Mouse (Mus musculus): Measurements from ENCODE around the gene Slc25a17. TPM values are rescaled to one million over a fixed set of nuclear protein-coding genes. Genes with fewer than 3 reads are reported as not detected.

Gene Slc25a17
- polyA plus RNA-seq, 1 experiment, result 47.5 TPM

DNA sequence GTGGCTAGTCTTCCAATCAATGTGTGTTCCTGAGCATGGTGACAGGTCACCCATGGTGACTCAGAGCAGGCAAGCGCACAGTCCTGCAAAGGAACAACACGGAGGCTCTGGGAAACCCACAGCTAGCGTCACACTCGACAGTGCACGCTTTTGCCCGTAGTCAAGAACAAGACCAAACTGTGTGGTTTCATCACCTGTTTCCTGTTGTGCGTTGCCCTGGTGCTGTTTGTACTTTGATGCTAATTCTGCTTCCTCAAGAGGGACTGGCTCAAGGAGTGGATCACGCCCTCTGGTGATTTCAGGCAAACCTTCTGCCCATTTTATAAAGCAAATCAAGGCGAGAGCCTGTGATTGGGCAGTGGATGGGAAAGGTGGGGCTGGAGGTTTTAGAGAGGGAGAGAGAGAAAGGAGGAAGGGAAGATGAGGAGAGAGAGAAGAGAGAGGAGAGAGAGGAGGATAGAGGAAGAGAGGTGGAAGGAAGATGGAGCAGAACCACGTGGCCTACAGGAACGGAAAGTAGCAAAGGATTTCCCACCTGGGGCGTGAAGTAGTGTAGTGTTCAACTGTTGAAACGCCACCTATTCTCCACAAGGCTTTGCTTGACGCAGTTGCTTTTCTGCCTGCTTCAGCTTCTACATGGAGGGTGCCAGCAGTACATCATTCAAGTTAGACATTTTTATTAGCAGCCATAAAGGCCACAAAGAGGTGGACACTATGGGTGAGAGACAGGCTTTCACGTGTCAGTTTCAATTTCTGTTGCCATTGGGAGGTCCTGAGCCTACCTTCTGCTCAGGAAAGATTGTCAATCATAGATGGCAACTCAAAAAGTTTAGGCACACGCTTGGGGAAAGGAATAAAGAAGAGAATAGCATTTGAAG is 59.2 kb downstream of the Slc25a17 start:
- DNase-seq (ENCODE audit: low read depth), result no peak

DNA sequence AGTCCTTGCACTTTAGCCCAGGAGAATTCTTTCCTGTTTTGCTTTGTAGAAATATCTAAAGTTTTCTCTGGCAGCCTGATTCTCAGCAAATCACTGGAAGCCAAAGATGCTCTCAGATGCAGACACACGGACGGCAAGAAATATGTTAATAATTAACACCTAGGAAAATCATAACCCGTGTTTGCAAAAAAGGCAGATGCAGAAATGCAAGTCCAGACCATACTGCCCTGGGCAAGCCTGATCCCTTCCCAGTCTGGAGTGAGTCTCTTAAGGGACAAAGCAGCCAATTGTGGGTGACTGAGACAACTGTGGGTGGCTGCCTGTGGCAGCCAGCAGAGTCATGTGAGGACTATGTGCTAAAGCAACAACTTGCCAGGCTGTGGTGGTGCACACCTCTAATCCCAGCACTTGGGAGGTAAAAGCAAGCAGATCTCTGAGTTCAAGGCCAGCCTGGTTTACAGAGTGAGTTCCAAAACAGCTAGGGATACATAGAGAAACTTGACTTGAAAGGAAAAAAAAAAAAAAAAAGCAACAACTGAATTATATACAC is 60.0 kb downstream of the Slc25a17 start:
- no peak for DNase-seq (ENCODE audit: low read depth)

DNA sequence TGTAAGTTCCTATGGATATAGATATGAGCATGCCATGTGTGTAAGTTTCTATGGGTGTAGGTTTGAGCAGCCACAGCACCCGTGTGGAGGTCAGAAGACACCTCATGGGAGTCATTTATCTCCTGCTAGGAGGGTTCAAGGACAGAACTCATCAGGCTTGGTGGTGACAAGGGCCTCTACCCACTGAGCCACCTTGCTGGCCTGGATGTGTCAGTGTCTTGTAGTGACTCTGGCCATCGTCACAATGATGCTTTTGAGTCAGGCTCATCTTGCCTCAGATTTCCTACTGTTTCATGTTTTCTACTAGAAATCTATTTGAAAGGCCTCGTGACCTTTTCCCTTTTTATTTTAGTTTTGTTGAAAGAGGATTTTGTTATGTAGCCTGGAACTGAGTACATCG is 61.1 kb downstream of the Slc25a17 start:
- no peak for DNase-seq (ENCODE audit: low read depth)

DNA sequence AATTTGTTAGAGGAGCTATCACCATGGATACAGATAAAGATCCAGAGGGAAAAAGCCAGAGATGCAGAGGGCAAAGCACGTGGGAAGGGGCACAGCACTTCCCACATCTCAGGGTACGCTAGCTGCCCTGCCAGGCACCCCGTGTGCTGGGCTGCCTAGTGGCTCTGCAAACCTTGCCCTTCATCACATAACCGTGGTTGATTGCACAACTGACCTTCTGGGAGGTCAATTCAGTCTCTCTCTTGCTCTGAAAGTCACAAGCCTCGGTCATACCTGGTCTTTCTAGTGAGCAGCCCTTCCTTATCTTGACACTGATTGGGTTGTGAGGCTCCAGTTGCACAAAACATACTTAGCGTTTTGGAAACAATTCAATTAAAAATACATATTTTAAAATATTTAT is 62.4 kb downstream of the Slc25a17 start:
- DNase-seq (ENCODE audit: low read depth), result no peak

DNA sequence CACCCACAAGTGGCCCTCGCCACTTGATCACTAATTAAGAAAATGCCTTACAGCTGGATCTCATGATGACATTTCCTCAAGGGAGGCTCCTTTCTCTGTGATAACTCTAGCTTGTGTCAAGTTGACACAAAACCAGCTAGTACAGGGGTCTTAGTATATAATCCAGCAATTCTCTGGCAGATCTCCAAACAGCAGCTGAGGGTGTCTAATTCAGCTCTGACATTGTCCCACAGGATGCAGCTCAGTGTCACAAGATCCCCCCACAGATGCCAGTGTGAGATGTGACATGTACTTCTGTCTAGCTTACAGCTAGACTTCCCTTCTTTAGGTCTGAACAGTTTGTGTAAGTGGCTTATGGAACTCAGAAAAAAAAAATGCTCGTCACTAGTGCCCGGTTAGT is 63.1 kb downstream of the Slc25a17 start:
- no peak for DNase-seq (ENCODE audit: low read depth)

DNA sequence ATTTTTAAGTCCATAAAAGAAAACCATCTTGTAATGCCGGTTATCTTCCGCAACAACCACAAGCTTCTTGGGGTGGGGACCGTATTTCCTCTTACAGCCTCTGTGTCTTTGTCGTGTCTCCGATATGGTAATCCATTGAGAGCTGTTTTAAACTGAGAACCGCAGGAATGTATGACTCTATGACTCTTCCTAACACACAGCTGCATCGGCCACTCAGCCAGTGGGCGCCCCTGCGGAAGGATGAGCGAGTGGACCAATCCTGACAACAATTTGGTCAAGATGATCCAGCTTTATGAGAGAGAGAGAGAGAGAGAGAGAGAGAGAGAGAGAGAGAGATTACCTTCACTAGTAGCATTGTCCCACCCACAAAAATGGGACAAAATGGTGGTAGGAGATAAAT is 65.7 kb downstream of the Slc25a17 start:
- DNase-seq (ENCODE audit: low read depth), result no peak

DNA sequence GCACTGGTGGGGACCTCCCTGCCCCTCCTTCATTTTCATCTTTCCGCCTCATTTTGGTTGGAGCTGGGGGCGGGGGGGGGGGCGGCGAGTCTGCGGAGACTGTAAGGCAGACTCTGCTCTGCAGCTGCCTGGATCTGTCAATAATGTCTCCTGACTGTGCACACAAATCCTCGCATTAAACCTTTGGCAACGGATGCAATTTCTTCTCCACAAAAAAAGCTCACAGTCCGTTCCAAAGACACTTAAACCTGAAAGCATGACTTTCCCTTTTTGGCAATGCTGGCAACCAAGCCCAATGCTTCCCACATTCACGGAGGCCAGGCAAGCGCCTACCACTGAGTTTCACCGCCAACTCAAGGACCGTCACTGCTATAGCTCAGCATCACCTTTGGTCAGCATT is 66.2 kb downstream of the Slc25a17 start:
- DNase-seq (ENCODE audit: low read depth), result no peak

DNA sequence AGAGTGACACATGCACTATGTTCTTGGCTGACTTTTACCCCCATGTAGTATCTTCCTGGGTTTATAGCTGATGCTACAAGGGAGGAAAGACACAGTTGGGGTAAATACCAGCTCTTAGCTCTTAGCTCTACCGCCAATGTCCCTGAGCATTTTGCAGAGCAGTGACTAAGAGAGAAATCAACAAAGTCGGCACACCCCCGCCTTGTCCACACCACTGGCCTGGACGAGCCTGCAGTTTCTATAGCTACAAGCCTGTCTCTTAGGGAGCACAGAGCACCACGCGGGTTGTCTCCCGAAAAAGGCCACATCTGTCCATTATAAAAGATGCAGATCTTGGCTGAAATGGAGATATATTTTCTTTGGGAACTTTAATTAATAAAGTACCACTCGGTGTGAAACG is 69.9 kb downstream of the Slc25a17 start:
- DNase-seq (ENCODE audit: low read depth), result no peak

DNA sequence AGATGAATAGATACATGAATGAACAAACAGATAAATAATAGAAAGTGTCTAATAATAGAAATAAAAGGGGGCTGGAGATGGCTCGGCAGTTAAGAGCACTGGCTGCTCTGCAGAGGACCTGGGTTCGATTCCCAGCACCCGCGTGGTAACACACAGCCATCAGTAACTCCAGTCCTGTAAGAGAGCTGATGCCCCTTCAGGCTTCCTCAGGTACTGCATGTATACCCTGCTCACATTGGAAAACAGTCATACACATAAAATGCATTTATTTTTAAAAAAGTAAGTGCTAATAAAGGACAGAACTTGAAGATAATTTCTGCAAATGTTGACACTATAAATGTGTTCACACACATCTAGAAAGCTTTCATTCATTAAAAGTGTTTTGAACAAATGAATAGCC is 70.4 kb downstream of the Slc25a17 start:
- no peak for DNase-seq (ENCODE audit: low read depth)

DNA sequence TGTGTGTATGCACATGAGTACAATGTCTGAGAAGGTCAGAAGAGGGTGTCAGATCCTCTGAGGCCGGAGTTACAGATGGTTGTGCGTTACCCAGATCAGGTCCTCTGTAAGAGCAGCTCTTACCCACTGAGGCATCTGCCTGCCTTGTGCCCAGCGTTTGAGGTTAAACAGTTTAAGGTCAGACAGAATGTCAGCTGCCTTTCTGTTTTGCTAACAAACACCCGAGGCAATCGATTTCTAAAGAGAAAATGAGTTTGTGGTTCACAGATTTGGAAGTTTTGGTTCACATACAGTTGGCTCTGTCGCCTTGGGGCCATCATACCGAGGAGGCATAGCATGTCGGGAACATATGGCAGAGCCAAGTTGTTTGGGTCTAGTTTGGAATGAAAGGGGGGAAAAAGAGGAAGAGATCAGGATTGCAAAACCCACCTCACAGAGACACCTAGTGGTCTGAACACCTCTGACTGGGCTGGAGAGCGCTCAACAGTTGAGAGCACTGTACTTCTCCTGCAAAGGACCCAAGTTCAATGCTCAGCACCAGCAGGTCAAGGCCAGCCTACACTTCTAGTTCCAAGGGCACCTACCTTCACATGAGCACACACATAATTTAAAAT is 76.4 kb downstream of the Slc25a17 start:
- DNase-seq (ENCODE audit: low read depth), result no peak

DNA sequence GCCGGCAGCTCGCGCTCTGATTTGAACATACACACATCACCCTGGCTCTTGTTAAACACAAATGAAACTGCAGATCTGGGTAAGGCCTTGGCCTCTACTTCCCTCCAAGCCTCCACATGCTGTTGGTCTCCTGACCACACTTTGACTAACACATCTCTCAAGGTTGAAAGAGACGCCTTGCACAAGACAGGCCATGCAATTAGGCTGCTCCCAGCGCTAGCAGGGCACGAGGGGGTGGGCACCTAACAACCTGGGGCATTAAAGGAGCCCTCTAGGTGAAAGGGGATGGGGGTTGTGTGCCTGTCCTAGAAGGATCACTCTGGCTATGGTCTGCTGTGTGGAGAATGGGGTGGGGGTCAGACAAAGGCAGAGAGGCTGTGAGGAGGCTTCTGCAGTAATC is 81.9 kb downstream of the Slc25a17 start:
- DNase-seq (ENCODE audit: low read depth), result no peak

DNA sequence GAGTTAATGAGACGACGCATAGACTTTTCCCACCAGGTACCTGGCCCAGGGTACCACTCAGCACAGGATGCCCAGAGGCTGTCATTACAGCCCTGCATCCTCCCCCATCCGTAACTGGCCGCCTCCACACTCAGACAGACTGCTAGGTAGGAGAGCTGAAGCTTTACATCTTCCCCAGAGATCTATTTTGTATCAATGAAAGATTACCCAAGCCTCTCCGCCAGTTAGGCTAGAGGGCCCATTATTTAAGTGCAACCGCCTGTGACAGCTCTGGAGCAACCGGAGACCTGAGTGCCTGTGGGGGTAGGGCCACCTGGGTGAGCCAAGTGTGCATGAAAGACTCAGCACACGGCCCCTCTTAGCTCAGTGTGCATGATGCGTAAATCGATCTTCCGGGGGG is 82.7 kb downstream of the Slc25a17 start:
- DNase-seq (ENCODE audit: low read depth), result no peak

DNA sequence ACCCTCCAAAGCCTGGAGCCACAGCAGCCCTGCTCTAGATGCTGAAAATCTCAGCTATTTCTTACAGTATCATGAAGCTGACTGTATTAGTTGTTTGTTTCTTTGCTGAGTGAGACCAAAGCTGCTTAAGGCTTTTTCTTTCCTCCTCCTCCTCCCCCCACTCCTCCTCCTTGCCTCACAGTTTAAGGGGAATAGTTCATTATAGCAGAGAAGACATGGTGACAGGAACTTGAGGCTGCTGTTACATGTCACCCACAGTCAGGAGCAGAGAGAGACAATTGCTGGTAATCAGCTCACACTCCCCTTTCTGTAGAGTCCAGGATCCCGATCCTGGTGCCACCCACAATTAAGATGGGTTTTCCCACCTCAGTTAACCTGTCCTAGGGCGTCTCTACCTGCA is 87.3 kb downstream of the Slc25a17 start:
- no peak for DNase-seq (ENCODE audit: low read depth)

DNA sequence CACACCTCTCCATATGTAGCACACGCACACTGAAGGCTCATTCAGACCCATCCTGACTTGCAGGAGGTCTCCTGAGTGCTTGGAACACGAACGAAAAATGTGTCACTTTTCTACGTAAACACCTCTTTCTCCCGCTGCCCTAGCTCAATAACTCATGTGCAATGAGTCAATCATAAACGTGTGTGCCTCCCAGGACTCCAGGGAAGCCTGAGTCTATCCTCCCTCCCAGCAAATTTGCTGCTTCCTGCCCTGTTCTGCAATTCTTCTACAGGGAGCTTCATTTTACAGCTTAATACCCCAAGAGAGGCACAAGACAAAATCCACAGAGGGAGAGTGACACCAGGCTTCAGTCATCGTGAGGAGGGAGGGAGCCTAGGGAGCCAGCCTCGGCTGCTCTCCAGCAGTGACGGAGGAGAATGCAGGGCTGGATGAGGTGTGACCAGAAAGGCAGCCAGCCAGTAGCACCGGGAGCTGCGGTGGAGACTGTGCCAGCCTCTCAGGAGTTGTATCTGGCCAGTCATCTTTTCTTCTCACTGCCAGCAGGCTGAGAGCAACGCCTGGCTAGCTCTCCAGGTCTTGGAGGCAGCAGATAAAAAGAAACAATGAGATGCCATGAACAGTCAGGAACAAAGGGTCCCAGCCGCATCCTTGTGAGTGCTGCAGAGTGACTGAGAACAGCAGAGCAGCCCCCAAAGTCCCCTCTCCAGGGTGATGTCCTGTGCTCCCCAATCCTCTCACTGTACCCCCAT is 88.1 kb downstream of the Slc25a17 start:
- no peak for DNase-seq (ENCODE audit: low read depth)

Other genes starting within 250 kb of the Slc25a17 start
- gene Mrtfa, start 170.1 kb downstream of the Slc25a17 start, polyA plus RNA-seq (2012; rRNA removed), result 15.5 and 18.2 TPM in 2 replicates
- gene Mchr1, start 125.3 kb downstream of the Slc25a17 start, polyA plus RNA-seq (2012; rRNA removed), result 2.4 and 3.6 TPM in 2 replicates
- 34.2 and 44.4 TPM in 2 replicates for gene St13, start 39.3 kb upstream of the Slc25a17 start, polyA plus RNA-seq (2012; rRNA removed)
- 9.5 and 13.3 TPM in 2 replicates for gene Xpnpep3, start 39.3 kb upstream of the Slc25a17 start, polyA plus RNA-seq (2012; rRNA removed)
- 0.22 and 0.60 TPM in 2 replicates for gene Dnajb7, start 47.5 kb upstream of the Slc25a17 start, polyA plus RNA-seq (2012; rRNA removed)
- 62.3 and 68.8 TPM in 2 replicates for gene Rbx1, start 105.5 kb upstream of the Slc25a17 start, polyA plus RNA-seq (2012; rRNA removed)
- gene Ep300, start 224.5 kb upstream of the Slc25a17 start, polyA plus RNA-seq (2012; rRNA removed), result 24.6 and 41.9 TPM in 2 replicates

Data from gonadal fat pad, adult 2 months (tissue).